Mouse (Mus musculus) forebrain, embryonic 16.5 days (tissue): Measurements from ENCODE around the gene Phyh. TPM values are rescaled to one million over a fixed set of nuclear protein-coding genes. Genes with fewer than 3 reads are reported as not detected.
A peak's percentile ranks its signal among the peaks of the same experiment; 100 is the strongest.

Experiments used
- ATAC-seq: fragments of 200-750 bp; cut with Nextera tagmentation; 2 replicates; pipeline ENCODE4 v1.8.0; 2017; ENCODE audit warnings: mild to moderate bottlenecking, moderate library complexity
- H3K27ac ChIP-seq: fragments of 300-500 bp; sonication (generic); 2 replicates; pipeline ENCODE4 v1.5.1; 2014; ENCODE audit warnings: low read length, control low read depth
- H3K27me3 ChIP-seq: fragments of 300-500 bp; sonication (generic); replicated peaks from 2 replicates; pipeline ENCODE4 v1.6.1; 2014; ENCODE audit warnings: low read length; ENCODE audit not compliant: control insufficient read depth, insufficient read depth
- H3K36me3 ChIP-seq: fragments of 300-500 bp; sonication (generic); 2 replicates; pipeline ENCODE4 v1.6.1; 2014; ENCODE audit not compliant: control insufficient read depth, insufficient read depth
- H3K4me1 ChIP-seq: fragments of 300-500 bp; sonication (generic); replicated peaks from 2 replicates; pipeline ENCODE4 v1.6.1; 2014; ENCODE audit warnings: low read length; ENCODE audit not compliant: control insufficient read depth, insufficient read depth
- H3K4me2 ChIP-seq: fragments of 300-500 bp; sonication (generic); 2 replicates; pipeline ENCODE4 v1.6.1; 2014; ENCODE audit warnings: mild to moderate bottlenecking, low read length, control low read depth
- H3K4me3 ChIP-seq: fragments of 300-500 bp; sonication (generic); replicated peaks from 2 replicates; pipeline ENCODE4 v1.5.1; 2014; ENCODE audit warnings: mild to moderate bottlenecking, low read length, control low read depth
- H3K9ac ChIP-seq: fragments of 300-500 bp; sonication (generic); replicated peaks from 2 replicates; pipeline ENCODE4 v1.6.1; 2014; ENCODE audit warnings: low read depth, low read length, control low read depth
- H3K9me3 ChIP-seq: fragments of 300-500 bp; sonication (generic); 2 replicates; pipeline ENCODE4 v1.6.1; 2016; ENCODE audit warnings: low read length; ENCODE audit not compliant: control insufficient read depth
- WGBS: fragments of 180-500 bp; shearing (Covaris S2); extraction: QIAGEN DNeasy Blood & Tissue Kit; methylation state at CpG from one replicate; pipeline ENCODE4 v1.1.7; 2014; 5-methylcytosine and 5-hydroxymethylcytosine counted together
- polyA plus RNA-seq: library from polyadenylated mRNA; unstranded; fragments of >200 nt; fragmentation: Nextera tagmentation; extraction: Ambion mirVana; gene quantifications from 2 replicates; pipeline ENCODE4 v1.2.1, GENCODE M21; 2015

Phyh gene
- polyA plus RNA-seq, 1 experiment from 2014 or later, result 58.1 TPM

DNA sequence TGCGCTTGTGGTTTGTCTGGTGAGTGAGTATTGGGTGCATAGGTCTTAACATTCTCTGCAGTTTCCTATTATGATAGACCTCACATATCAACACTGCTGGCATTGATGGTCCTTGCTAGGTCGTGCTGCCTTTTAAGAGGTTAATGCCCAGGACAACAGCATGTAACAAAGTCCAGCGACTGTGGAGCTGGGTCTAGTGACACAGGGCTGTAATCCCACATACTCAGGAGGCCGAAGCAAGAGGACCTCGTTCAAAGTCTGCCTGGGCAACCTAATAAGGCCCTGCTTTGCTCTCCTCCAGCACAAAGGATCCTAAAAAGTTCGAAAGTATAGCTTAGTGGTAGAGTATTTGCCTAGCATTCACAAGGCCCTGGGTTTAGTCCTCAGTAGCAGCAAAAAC, 8.9 kb upstream of the Phyh start:
- no peak overlapping the region for H3K27ac ChIP-seq
- no peak overlapping the region for H3K4me2 ChIP-seq
- no peaks in the 10 kb centered on the region; the same call in 1 of the 2 replicates for H3K4me1 ChIP-seq
- 73% methylated on average over 6 of the region's 6 CpGs for WGBS
- no peaks in the 10 kb centered on the region for H3K27me3 ChIP-seq
- H3K9ac ChIP-seq, result no peak overlapping the region
- no peaks in the 10 kb centered on the region for H3K9me3 ChIP-seq
- ATAC-seq, result no peak
- peaks cover 24% of the 10 kb centered on the region for H3K36me3 ChIP-seq
- no peak overlapping the region for H3K4me3 ChIP-seq

- no peaks in the 10 kb centered on the region for H3K27me3 ChIP-seq
- ATAC-seq, result no peak
- H3K36me3 ChIP-seq, result peaks cover 21% of the 10 kb centered on the region
- no peak overlapping the region for H3K9ac ChIP-seq
- H3K9me3 ChIP-seq, result no peaks in the 10 kb centered on the region
- H3K4me1 ChIP-seq, result no peaks in the 10 kb centered on the region
- H3K4me2 ChIP-seq, result no peak overlapping the region
- H3K4me3 ChIP-seq, result no peak overlapping the region
- WGBS, result 92% methylated on average over 4 of the region's 4 CpGs
- no peak overlapping the region for H3K27ac ChIP-seq
Observed at GRCm38 (mm10) chr2:4910521-4910920, 8.3 kb upstream of the Phyh start.

DNA sequence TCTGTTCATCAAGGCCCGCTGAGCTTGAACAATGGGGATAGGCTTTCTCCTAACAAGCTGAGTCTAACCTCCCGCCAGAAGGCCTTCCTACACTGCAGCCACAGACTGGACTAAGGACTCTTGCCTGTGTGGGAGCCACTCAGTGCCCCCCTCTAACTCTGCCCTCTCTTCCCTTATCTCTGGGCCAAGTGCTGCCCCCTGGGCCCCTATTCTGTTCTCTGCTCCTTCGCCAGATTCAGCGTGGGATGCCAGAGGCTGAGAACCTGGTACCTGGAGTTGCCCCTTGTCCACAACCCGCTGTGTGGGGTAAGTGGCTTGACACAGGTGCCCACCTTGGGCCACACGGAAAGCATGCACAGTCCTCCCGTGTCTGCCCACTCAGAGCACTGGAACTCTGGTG, 4.9 kb upstream of the Phyh start:
- Histone ChIP-seq H3K4me3 (no peak overlapping the region), H3K9ac (no peak overlapping the region), H3K4me2 (no peak overlapping the region), H3K4me1 (0 out of 2 replicates have a peak, but pooled peaks cover 3% of the 10 kb centered on the region), H3K36me3 (no peaks in the 10 kb centered on the region), H3K9me3 (no peaks in the 10 kb centered on the region), H3K27me3 (no peaks in the 10 kb centered on the region), H3K27ac (no peak overlapping the region)
- 58% methylated on average over 7 of the region's 7 CpGs for WGBS
- ATAC-seq, result no peak

DNA sequence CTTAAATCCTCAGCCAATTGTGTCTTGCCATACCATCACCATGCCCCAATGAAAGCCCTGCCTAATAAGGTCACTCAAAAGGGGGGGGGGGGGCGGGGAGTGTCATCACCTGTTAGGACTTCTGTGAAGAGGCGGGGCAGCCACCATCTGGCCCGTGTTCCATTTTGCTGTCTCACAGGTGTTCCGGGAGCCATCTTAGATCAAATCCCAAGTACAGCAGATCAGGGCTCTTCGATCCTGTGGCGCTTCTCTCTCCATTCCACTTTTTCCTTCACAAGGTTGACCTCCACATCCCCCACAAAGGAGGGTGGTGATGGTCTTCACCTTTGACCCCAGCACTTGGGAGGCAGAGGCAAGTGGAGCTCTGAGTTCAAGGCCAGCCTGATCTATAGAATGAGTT, 2.8 kb upstream of the Phyh start:
- Histone ChIP-seq H3K27ac (no peak overlapping the region), H3K36me3 (no peaks in the 10 kb centered on the region), H3K4me1 (peaks cover 7% of the 10 kb centered on the region; the same call in 1 of the 2 replicates), H3K9ac (no peak overlapping the region), H3K27me3 (no peaks in the 10 kb centered on the region), H3K4me2 (no peak overlapping the region), H3K4me3 (no peak overlapping the region), H3K9me3 (no peaks in the 10 kb centered on the region)
- 74% methylated on average over 6 of the region's 6 CpGs for WGBS
- no peak for ATAC-seq

DNA sequence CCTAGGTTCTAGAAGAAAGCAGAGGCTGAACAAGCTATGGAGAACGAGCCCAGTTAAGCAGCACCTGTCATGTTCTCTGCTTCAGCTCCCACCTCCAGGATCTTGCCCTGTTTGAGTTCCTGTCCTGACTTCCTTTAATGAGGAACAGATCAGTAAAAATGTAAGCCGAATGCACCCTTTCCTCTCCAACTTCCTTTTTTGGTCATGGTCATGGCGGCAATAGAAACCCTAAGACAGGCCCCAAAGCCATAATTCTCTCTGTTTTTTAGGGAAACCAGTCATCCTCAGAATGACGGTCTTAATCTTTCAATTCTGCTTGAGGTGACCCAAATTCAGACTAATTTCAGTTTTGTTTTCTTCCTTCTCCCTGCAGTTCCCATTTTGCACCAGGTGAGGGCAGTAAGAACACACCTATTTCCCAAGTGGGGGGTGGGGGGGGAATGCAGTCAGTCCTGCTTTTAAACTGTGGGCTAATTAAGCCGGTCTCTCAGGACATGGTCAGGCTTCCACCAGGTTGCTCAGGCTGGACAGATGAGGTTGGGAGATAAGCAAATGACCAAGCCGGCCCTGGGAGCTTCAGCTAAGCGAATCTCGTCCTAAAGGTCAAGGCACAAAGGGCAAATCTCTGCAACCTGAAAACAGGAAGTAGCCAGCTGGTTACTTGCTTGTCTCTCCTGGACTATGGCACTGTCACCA, 1.3 kb upstream of the Phyh start:
- Histone ChIP-seq H3K4me2 (peak overlapping the region; percentile 24; the same call in 1 of the 2 replicates), H3K9me3 (no peaks in the 10 kb centered on the region), H3K36me3 (no peaks in the 10 kb centered on the region), H3K9ac (no peak overlapping the region), H3K27me3 (no peaks in the 10 kb centered on the region), H3K27ac (no peak overlapping the region), H3K4me3 (no peak overlapping the region), H3K4me1 (peaks cover 7% of the 10 kb centered on the region; the same call in 1 of the 2 replicates)
- WGBS, result 27% methylated on average over 8 of the region's 8 CpGs
- no peak for ATAC-seq

DNA sequence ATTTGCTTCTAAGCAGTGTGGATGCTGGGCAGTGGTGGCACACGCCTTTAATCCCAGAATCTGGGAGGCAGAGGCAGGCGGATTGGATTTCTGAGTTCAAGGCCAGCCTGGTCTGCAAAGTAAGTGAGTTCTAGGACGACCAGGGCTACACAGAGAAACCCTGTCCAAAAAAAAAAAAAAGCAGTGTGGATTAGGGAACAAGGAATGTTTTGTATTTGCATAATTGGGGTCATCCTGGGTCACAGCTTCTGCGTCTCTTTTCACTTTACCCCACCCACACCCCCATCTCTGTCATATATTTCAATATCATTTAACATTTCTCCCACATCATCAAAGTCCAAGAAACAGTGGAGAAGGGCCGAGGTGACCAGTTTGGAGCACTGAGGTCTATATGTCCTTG, 2.2 kb downstream of the Phyh start:
- Histone ChIP-seq H3K4me2 (no peak overlapping the region), H3K27me3 (no peaks in the 10 kb centered on the region), H3K36me3 (no peaks in the 10 kb centered on the region), H3K9ac (no peak overlapping the region), H3K4me3 (no peak overlapping the region), H3K27ac (no peak overlapping the region), H3K4me1 (peaks cover 7% of the 10 kb centered on the region; the same call in 1 of the 2 replicates), H3K9me3 (no peaks in the 10 kb centered on the region)
- WGBS, result 72% methylated on average over 5 of the region's 5 CpGs
- no peak for ATAC-seq

- Histone ChIP-seq H3K4me2 (no peak overlapping the region), H3K36me3 (no peaks in the 10 kb centered on the region), H3K27ac (no peak overlapping the region), H3K27me3 (no peaks in the 10 kb centered on the region), H3K4me3 (no peak overlapping the region), H3K9ac (no peak overlapping the region), H3K9me3 (no peaks in the 10 kb centered on the region), H3K4me1 (peaks cover 6% of the 10 kb centered on the region; the same call in 1 of the 2 replicates)
- 68% methylated on average over 7 of the region's 7 CpGs for WGBS
- no peak for ATAC-seq
Observed at GRCm38 (mm10) chr2:4922476-4923164, 3.8 kb downstream of the Phyh start.

DNA sequence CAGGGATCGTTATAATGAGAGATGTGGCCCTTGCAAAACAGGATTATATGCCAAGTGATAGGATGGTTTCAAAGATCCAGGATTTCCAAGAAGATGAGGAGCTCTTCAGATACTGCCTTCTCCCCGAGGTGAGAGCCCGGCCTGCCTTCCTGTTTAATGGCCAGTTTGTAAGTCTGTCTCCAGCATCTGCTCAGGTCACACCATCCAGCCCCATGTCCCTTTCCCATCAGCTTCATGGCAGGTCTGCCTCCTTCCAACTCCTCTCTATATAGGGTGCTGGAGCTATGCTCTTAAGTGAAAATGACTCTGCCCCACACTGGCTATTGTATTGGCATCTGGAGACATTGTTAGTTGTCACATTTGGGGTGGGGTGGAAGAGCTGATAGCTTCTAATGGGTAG, 8.6 kb downstream of the Phyh start:
- Histone ChIP-seq H3K9me3 (no peaks in the 10 kb centered on the region), H3K4me3 (no peak overlapping the region), H3K27ac (no peak overlapping the region), H3K36me3 (no peaks in the 10 kb centered on the region; the same call in 1 of the 2 replicates), H3K9ac (no peak overlapping the region), H3K4me2 (no peak overlapping the region), H3K4me1 (no peaks in the 10 kb centered on the region), H3K27me3 (no peaks in the 10 kb centered on the region)
- 84% methylated on average over 3 of the region's 3 CpGs for WGBS
- no peak for ATAC-seq

- Histone ChIP-seq H3K9ac (no peak overlapping the region), H3K4me3 (no peak overlapping the region), H3K27ac (no peak overlapping the region), H3K27me3 (no peaks in the 10 kb centered on the region), H3K4me1 (no peaks in the 10 kb centered on the region), H3K4me2 (no peak overlapping the region), H3K9me3 (no peaks in the 10 kb centered on the region), H3K36me3 (no peaks in the 10 kb centered on the region; the same call in 1 of the 2 replicates)
- ATAC-seq, result no peak
- 89% methylated on average over 2 of the region's 2 CpGs for WGBS
Observed at GRCm38 (mm10) chr2:4929230-4929629, 10.4 kb downstream of the Phyh start.
